Mouse (Mus musculus) G1E (cell line): ENCODE data around the gene Grin2a. TPM values are rescaled to one million over a fixed set of nuclear protein-coding genes. Genes with fewer than 3 reads are reported as not detected.

ENCODE experiments used
- ATAC-seq: 2 replicates; pipeline ENCODE4 v1.8.0; 2016; ENCODE audit warnings: mild to moderate bottlenecking; ENCODE audit not compliant: insufficient number of reproducible peaks, poor library complexity, low FRiP score, severe bottlenecking; ENCODE audit errors: extremely low read depth
- DNase-seq: peaks from one replicate; pipeline ENCODE4 v3.0.0; 2012; ENCODE audit warnings: low spot score
- H3K27me3 ChIP-seq: 2 replicates; pipeline ENCODE4 v1.6.1; 2012; ENCODE audit warnings: mild to moderate bottlenecking, low read length, inconsistent platforms; ENCODE audit not compliant: insufficient read depth
- H3K36me3 ChIP-seq: replicated peaks from 2 replicates; pipeline ENCODE3; 2012; ENCODE audit warnings: mild to moderate bottlenecking, inconsistent platforms
- H3K4me1 ChIP-seq: 2 replicates; pipeline ENCODE4 v1.6.1; 2012; ENCODE audit warnings: low read depth, low read length, inconsistent platforms, mixed read lengths; ENCODE audit not compliant: insufficient read depth
- H3K4me3 ChIP-seq: 2 replicates; pipeline ENCODE4 v1.5.1; 2012; ENCODE audit warnings: low read depth, mild to moderate bottlenecking, inconsistent platforms, low read length, moderate library complexity, mixed read lengths
- H3K9me3 ChIP-seq: replicated peaks from 2 replicates; pipeline ENCODE4 v1.6.1; 2012; ENCODE audit warnings: inconsistent platforms
- CTCF ChIP-seq: IDR thresholded peaks from 2 replicates; pipeline ENCODE4 v1.5.1; 2012; ENCODE audit warnings: low read depth, low read length, inconsistent platforms, mixed read lengths
- GATA1 ChIP-seq: IDR thresholded peaks from 2 replicates; pipeline ENCODE4 v1.6.1; 2012; ENCODE audit warnings: borderline replicate concordance, low read length, inconsistent platforms, mixed read lengths
- GATA2 ChIP-seq: IDR thresholded peaks from 2 replicates; pipeline ENCODE4 v1.6.1; 2012; ENCODE audit warnings: low read depth, low read length, inconsistent platforms, borderline replicate concordance
- POLR2AphosphoS5 ChIP-seq: IDR thresholded peaks from 2 replicates; pipeline ENCODE4 v1.6.1; 2012; ENCODE audit warnings: low read depth, low read length, inconsistent platforms; ENCODE audit not compliant: insufficient replicate concordance
- TAL1 ChIP-seq: conservative IDR thresholded peaks from 2 replicates; pipeline ENCODE4 v1.6.1; 2012; ENCODE audit warnings: low read depth, low read length, inconsistent platforms, mixed read lengths
- polyA plus RNA-seq: library from polyadenylated mRNA; stranded (reverse); fragments of >175 nt; gene quantifications from 2 replicates; pipeline ENCODE4 v1.2.3, GENCODE M21; 2012
- total RNA-seq, 2 experiments: library from RNA; stranded (forward) in 1 of 2; stranded (reverse) in 1 of 2; fragments of 200-1000 nt in 1 of 2; fragments of >200 nt in 1 of 2; fragmentation: Nextera tagmentation in 1 of 2; gene quantifications; 2 replicates each; pipeline ENCODE4 v1.2.3; 2014 to 2017

Grin2a gene
- total and polyA plus RNA-seq, 3 experiments, result 0.16 TPM; not detected in 2

GRCm38 (mm10) chr16:9671222-9671621 lies 324.1 kb downstream of the Grin2a start:
- Histone ChIP-seq H3K4me1 (no peaks in the 10 kb centered on the region), H3K4me3 (no peak overlapping the region), H3K9me3 (no peaks in the 10 kb centered on the region), H3K27me3 (no peaks in the 10 kb centered on the region; the same call in 1 of the 2 replicates), H3K36me3 (no peaks in the 10 kb centered on the region)
- no peak for TF ChIP-seq TAL1
- no peak for TF ChIP-seq CTCF
- no peak for TF ChIP-seq GATA1
- no peak for TF ChIP-seq POLR2AphosphoS5
- no peak for TF ChIP-seq GATA2
- ATAC-seq (no peak), DNase-seq (no peak)

DNA sequence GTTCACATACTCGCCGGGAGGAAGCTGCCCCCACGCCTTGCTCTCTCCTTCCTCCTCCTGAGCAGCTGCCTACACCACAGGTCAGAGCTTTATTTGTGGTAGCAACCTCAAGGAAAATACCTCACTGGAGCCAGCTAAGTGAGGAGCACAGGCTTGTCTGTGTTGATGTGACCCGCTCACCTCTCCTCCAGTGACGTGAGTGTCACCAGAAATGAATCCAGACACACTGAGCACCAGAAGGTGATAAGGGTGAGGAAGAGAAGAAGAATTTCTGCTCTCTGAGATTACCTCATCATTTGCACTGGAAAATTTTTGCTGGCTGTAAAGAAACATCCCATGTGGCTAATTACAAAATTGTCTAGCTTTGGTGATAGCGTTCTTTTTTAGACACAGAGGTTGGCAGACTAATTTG lies 324.6 kb downstream of the Grin2a start:
- no peaks in the 10 kb centered on the region; the same call in 1 of the 2 replicates for H3K27me3 ChIP-seq
- H3K4me3 ChIP-seq, result no peak overlapping the region
- TF ChIP-seq GATA1 (no peak), TAL1 (no peak), CTCF (no peak), POLR2AphosphoS5 (no peak), GATA2 (no peak)
- H3K9me3 ChIP-seq, result no peaks in the 10 kb centered on the region
- no peaks in the 10 kb centered on the region for H3K4me1 ChIP-seq
- no peaks in the 10 kb centered on the region for H3K36me3 ChIP-seq
- ATAC-seq (no peak), DNase-seq (no peak)

GRCm38 (mm10) chr16:9665896-9666295 lies 329.5 kb downstream of the Grin2a start:
- Histone ChIP-seq H3K27me3 (no peaks in the 10 kb centered on the region; the same call in 1 of the 2 replicates), H3K4me3 (no peak overlapping the region), H3K4me1 (no peaks in the 10 kb centered on the region), H3K9me3 (no peaks in the 10 kb centered on the region), H3K36me3 (no peaks in the 10 kb centered on the region)
- DNase-seq (no peak), ATAC-seq (no peak)
- TF ChIP-seq GATA1, result no peak
- no peak for TF ChIP-seq GATA2
- TF ChIP-seq CTCF, result no peak
- TF ChIP-seq POLR2AphosphoS5, result no peak
- TF ChIP-seq TAL1, result no peak

DNA sequence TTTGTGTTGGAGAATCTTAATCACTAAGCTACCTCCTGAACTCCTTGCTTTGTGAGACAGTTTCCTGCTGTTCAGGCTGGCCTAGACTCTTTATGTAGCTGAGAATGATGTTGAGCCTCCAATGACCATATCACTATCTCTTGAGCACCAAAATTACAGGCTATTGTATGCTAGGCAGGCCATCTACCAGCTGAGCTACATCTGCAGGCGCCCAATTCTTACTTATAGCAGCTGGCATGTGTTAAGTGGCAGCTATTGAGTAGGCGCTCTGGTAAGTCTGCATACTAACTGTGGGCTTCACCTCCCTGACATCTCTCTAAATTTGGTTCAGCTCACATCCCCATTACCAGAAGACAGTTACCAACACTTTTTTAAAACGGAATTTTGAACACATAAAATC lies 331.3 kb downstream of the Grin2a start:
- TF ChIP-seq TAL1 (no peak), GATA1 (no peak), CTCF (no peak), GATA2 (no peak), POLR2AphosphoS5 (no peak)
- Histone ChIP-seq H3K36me3 (no peaks in the 10 kb centered on the region), H3K4me3 (no peak overlapping the region), H3K27me3 (no peaks in the 10 kb centered on the region; the same call in 1 of the 2 replicates), H3K9me3 (no peaks in the 10 kb centered on the region), H3K4me1 (no peaks in the 10 kb centered on the region)
- DNase-seq (no peak), ATAC-seq (no peak)

GRCm38 (mm10) chr16:9663508-9663907 lies 331.9 kb downstream of the Grin2a start:
- ATAC-seq, result no peak
- no peaks in the 10 kb centered on the region for H3K36me3 ChIP-seq

DNA sequence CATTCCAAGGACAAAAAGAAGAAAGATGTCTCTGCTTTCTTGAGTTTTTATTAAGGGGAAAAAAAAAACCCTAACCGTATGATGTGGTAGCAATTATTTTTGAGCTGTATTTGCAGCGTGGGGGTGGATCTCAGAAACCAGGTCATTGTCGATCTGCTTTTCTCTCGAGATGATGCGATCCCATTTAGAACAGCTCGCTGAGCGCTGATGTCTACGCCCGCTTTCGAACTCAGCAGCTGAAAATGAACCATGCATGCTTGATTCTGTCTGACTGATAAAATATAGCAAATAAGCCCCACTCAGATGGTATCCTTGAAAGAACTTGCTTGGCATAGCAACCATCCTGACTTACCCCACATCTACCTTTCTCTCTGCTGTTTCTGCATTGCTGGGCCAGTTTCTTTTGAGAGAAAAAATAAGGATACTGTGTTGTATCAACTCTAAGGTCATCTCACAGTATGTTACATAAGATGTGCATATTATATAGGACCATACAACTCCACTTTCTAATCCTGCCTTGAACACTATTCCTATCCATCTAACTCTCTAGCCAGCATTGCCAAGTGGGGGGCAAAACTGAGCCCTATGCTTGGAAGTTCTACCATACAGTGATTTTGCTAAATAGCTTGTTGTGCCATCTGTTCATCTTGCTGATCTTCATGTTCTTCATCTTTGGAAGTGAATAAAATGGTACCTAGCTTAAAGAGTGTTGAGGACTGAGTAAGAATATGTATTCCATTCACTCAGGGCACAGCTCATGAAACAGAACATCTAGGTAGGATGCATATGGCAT lies 369.5 kb downstream of the Grin2a start:
- H3K9me3 ChIP-seq, result no peaks in the 10 kb centered on the region
- ATAC-seq, result no peak
- TF ChIP-seq GATA1, result no peak
- no peak for TF ChIP-seq CTCF
- TF ChIP-seq GATA2, result no peak
- TF ChIP-seq POLR2AphosphoS5, result no peak
- TF ChIP-seq TAL1, result no peak
- no peaks in the 10 kb centered on the region for H3K4me1 ChIP-seq
- DNase-seq, result no peak
- no peaks in the 10 kb centered on the region for H3K27me3 ChIP-seq
- no peak overlapping the region for H3K4me3 ChIP-seq
- H3K36me3 ChIP-seq, result no peaks in the 10 kb centered on the region

More at GRCm38 (mm10) chr16:9663508-9663907, 331.9 kb downstream of the Grin2a start:
- H3K9me3 ChIP-seq, result no peaks in the 10 kb centered on the region
- H3K4me1 ChIP-seq, result no peaks in the 10 kb centered on the region
- no peak overlapping the region for H3K4me3 ChIP-seq
- no peak for TF ChIP-seq TAL1
- no peak for TF ChIP-seq GATA1
- no peak for TF ChIP-seq POLR2AphosphoS5
- TF ChIP-seq GATA2, result no peak
- TF ChIP-seq CTCF, result no peak
- no peaks in the 10 kb centered on the region; the same call in 1 of the 2 replicates for H3K27me3 ChIP-seq
- no peak for DNase-seq
